Mouse (Mus musculus) limb, embryonic 10.5 days (tissue): ENCODE measurements around the gene Zfp296. TPM values are rescaled to one million over a fixed set of nuclear protein-coding genes. Genes with fewer than 3 reads are reported as not detected.
A peak's percentile ranks its signal among the peaks of the same experiment; 100 is the strongest.

Experiments used
- DNase-seq: peaks from one replicate; pipeline ENCODE4 v3.0.0-alpha.2; 2017; ENCODE audit warnings: low spot score
- H3K27ac ChIP-seq: fragments of 300-500 bp; sonication (generic); 2 replicates; pipeline ENCODE4 v1.5.1; 2016; ENCODE audit warnings: mild to moderate bottlenecking
- H3K27me3 ChIP-seq: fragments of 300-500 bp; sonication (generic); 2 replicates; pipeline ENCODE4 v1.6.1; 2016; ENCODE audit warnings: low read depth, mild to moderate bottlenecking; ENCODE audit not compliant: poor library complexity, severe bottlenecking
- H3K36me3 ChIP-seq: fragments of 300-500 bp; sonication (generic); 2 replicates; pipeline ENCODE4 v1.6.1; 2016; ENCODE audit warnings: mild to moderate bottlenecking, moderate library complexity
- H3K4me1 ChIP-seq: fragments of 300-500 bp; sonication (generic); 2 replicates; pipeline ENCODE4 v1.6.1; 2016
- H3K4me3 ChIP-seq: fragments of 300-500 bp; sonication (generic); 2 replicates; pipeline ENCODE4 v1.5.1; 2016; ENCODE audit warnings: mild to moderate bottlenecking, moderate library complexity
- H3K9me3 ChIP-seq: fragments of 300-500 bp; sonication (generic); replicated peaks from 2 replicates; pipeline ENCODE4 v1.6.1; 2016; ENCODE audit warnings: mild to moderate bottlenecking
- WGBS: fragments of 180-500 bp; shearing (Covaris S2); methylation state at CpG from one replicate; pipeline ENCODE4 v1.1.7; 2016; 5-methylcytosine and 5-hydroxymethylcytosine counted together
- polyA plus RNA-seq: library from polyadenylated mRNA; unstranded; fragments of >200 nt; fragmentation: Nextera tagmentation; extraction: Ambion mirVana; gene quantifications from 2 replicates; pipeline ENCODE4 v1.2.1, GENCODE M21; 2016

The Zfp296 gene
- polyA plus RNA-seq, 1 experiment from 2014 or later = 0.71 TPM

- 95% methylated on average over 2 of the region's 2 CpGs for WGBS
- Histone ChIP-seq H3K4me1 (peaks cover 16% of the 10 kb centered on the region), H3K4me3 (no peak overlapping the region), H3K9me3 (no peaks in the 10 kb centered on the region; the same call in 1 of the 2 replicates), H3K36me3 (peaks cover 68% of the 10 kb centered on the region), H3K27ac (no peak overlapping the region), H3K27me3 (no peaks in the 10 kb centered on the region)
- DNase-seq = no peak
Measured at GRCm38 (mm10) chr7:19565803-19566202, 11.3 kb upstream of the Zfp296 start.

- H3K36me3 ChIP-seq = peaks cover 78% of the 10 kb centered on the region
- H3K4me1 ChIP-seq = peaks cover 21% of the 10 kb centered on the region
- no peak overlapping the region for H3K4me3 ChIP-seq
- no peaks in the 10 kb centered on the region; the same call in 1 of the 2 replicates for H3K9me3 ChIP-seq
- no peak overlapping the region for H3K27ac ChIP-seq
- DNase-seq = no peak
- 94% methylated on average over 8 of the region's 8 CpGs for WGBS
- no peaks in the 10 kb centered on the region for H3K27me3 ChIP-seq
Measured at GRCm38 (mm10) chr7:19567426-19567825, 9.7 kb upstream of the Zfp296 start.

DNA sequence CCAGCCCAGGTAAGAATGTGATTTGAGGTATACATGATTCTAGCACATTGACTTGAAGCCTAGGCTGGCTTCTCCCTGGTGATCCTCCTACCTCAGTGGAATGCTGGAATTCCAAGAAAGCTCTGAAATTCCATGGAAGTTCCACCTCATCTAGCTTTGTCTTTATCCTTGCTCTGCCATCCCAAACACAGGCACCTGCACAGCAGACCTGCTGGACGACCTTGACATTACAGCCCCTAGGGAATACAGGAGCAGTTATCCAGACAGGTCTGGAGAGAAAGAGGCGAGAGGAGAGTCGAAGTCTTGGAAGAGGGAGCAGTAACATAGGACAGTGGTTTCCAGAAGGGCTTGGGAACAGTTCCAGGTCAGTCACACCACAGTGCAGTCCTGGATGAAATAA lies 7.4 kb upstream of the Zfp296 start:
- Histone ChIP-seq H3K4me1 (peaks cover 19% of the 10 kb centered on the region), H3K4me3 (no peak overlapping the region), H3K27ac (no peak overlapping the region), H3K27me3 (peaks cover 7% of the 10 kb centered on the region), H3K9me3 (no peaks in the 10 kb centered on the region), H3K36me3 (peaks cover 67% of the 10 kb centered on the region)
- no peak for DNase-seq
- 79% methylated on average over 3 of the region's 3 CpGs for WGBS

DNA sequence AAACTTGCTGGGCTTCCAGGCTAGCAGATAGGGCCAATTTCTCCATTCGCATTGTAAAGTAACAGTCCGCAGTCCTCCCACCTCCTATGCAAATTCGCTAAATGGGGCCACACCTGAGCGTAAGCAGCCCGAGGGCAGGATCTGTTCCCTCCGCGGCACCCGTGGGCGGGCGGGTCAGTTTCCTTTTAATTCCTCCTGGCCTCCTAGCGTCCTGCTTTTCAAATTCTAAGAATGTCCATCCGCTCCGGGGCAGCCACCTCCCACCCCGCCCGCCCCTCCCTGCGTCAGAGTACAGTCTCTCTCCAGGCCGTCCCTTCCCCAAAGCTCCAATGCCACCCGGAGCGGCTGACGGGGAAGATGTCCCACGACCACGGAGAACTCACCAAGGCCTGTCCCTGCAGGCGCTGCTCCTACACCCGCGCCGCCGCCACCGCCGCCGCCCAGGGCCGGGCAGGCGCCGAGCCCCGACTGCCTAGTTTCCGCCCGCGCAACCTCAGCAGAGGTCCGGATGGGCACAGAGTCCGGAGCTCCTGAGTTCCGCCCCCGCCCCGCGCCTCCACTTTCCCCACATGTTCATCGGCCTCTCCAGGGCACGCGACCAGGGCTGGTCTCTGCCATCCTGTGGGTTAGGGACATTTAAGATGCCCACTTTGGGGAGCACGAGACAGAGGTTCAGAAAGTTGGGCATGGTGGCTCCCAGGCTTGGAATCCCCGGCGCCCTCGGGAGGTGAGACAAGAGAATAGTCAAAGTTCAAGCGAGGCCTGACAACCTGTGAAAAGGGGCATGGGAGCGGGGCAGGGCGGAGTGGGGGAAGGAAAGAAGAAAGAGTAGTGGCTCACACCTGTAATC lies 3.9 kb upstream of the Zfp296 start:
- under 1% methylated on average over 53 of the region's 53 CpGs for WGBS
- no peaks in the 10 kb centered on the region for H3K9me3 ChIP-seq
- DNase-seq = peak; percentile 94
- H3K36me3 ChIP-seq = peaks cover 36% of the 10 kb centered on the region
- H3K4me3 ChIP-seq = peak overlapping the region; percentile 75
- peaks cover 42% of the 10 kb centered on the region for H3K27me3 ChIP-seq
- H3K27ac ChIP-seq = peak overlapping the region; percentile 89
- H3K4me1 ChIP-seq = peaks cover 32% of the 10 kb centered on the region

- H3K4me3 ChIP-seq = peak overlapping the region; percentile 75
- H3K9me3 ChIP-seq = no peaks in the 10 kb centered on the region
- peaks cover 32% of the 10 kb centered on the region for H3K4me1 ChIP-seq
- peaks cover 48% of the 10 kb centered on the region for H3K27me3 ChIP-seq
- H3K27ac ChIP-seq = peak overlapping the region; percentile 89
- WGBS = 20% methylated on average over 16 of the region's 16 CpGs
- H3K36me3 ChIP-seq = peaks cover 30% of the 10 kb centered on the region
- DNase-seq = no peak
Measured at GRCm38 (mm10) chr7:19573776-19574140, 3.3 kb upstream of the Zfp296 start.

DNA sequence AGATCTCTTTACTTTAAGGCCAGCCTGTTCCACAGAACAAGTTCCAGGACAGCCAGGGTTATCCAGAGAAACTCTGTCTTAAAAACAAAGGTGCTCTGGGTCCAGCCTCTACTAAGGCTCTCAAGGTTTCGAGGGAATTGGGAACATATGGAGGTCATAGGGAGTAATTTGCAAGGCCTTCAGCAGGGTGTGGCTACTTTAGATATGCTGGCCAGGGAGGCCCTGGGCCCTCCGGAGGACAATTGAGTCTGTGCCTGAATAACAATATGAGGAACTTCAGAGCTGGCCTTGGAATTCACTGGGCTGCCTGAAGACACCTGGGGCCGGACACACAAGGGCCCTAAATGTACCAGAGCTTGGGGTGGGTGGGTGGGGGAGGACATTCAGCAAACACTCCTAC lies 1.5 kb upstream of the Zfp296 start:
- Histone ChIP-seq H3K36me3 (peaks cover 25% of the 10 kb centered on the region), H3K4me1 (peaks cover 36% of the 10 kb centered on the region), H3K4me3 (no peak overlapping the region), H3K27ac (no peak overlapping the region), H3K9me3 (no peaks in the 10 kb centered on the region), H3K27me3 (peaks cover 66% of the 10 kb centered on the region)
- no peak for DNase-seq
- 53% methylated on average over 3 of the region's 3 CpGs for WGBS

- Histone ChIP-seq H3K36me3 (peaks cover 36% of the 10 kb centered on the region), H3K4me3 (peak overlapping the region; percentile 59), H3K27me3 (peaks cover 68% of the 10 kb centered on the region), H3K9me3 (no peaks in the 10 kb centered on the region), H3K4me1 (peaks cover 24% of the 10 kb centered on the region), H3K27ac (no peak overlapping the region)
- no peak for DNase-seq
- 11% methylated on average over 10 of the region's 10 CpGs for WGBS
Measured at GRCm38 (mm10) chr7:19577877-19578414, 859 bp downstream of the Zfp296 start.

DNA sequence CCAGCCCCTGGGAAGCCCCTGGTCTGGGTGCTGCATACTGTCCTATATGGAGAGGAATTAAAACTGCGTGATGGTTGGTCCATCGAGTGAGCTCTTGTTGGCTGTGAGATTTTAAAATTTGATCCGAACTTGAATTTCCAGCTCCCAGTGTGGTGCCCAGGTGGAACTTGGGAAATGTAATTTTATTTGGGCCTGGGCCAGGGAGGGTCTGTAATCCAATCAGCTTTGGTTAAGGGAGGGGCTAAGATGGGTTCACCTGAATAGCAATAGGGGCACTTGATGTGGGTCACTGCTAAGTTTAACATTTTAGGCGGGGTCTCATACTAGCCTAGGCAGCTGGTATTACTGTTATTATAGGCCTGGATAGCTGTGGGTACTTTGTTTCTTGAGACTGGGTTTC lies 1.3 kb downstream of the Zfp296 start:
- Histone ChIP-seq H3K27ac (no peak overlapping the region), H3K4me1 (peaks cover 21% of the 10 kb centered on the region), H3K9me3 (no peaks in the 10 kb centered on the region), H3K4me3 (no peak overlapping the region), H3K36me3 (peaks cover 41% of the 10 kb centered on the region), H3K27me3 (peaks cover 68% of the 10 kb centered on the region)
- 60% methylated on average over 4 of the region's 4 CpGs for WGBS
- DNase-seq = no peak

DNA sequence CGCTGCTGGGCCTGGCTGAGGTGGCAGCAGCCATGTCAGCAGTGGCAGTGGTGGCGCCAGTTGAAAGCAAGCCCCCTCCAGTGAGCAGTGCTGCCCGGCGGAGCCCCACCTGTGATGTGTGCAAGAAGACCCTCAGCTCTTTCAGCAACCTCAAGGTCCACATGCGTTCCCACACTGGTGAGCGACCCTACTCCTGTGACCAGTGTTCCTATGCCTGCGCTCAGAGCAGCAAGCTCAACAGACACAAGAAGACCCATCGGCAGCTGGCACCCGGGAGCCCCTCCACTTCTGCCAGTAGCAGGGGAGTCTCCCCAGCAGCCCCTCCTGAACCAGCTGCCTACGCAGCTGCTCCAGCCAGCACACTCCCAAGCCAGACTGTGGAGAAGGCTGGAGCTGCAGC lies 2.7 kb downstream of the Zfp296 start:
- DNase-seq = no peak
- Histone ChIP-seq H3K4me1 (peaks cover 17% of the 10 kb centered on the region), H3K9me3 (no peaks in the 10 kb centered on the region), H3K27ac (no peak overlapping the region; the same call in 1 of the 2 replicates), H3K4me3 (no peak overlapping the region), H3K36me3 (peaks cover 54% of the 10 kb centered on the region), H3K27me3 (peaks cover 60% of the 10 kb centered on the region)
- 86% methylated on average over 10 of the region's 10 CpGs for WGBS

DNA sequence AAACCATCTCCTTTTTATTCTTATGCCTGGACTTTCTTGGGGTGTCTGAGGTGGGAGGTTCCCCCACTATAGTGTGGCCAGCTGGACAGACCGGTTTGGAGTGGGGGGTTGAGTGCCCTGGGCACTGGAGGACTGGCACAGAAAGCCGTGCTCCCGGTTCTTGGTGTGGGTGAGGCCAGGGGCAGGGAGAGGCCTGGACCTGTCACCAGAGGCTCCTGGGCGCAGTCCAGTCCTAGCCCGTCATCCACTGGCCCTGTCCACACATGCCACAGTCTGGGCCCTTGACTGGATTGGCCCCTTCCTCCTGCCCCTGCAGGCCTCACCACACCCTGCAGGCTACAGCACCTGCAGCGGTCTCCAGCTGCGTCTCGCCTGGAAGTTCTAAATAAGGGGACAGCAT lies 3.5 kb downstream of the Zfp296 start:
- Histone ChIP-seq H3K4me1 (peaks cover 17% of the 10 kb centered on the region), H3K9me3 (no peaks in the 10 kb centered on the region), H3K4me3 (no peak overlapping the region), H3K36me3 (peaks cover 63% of the 10 kb centered on the region), H3K27me3 (peaks cover 51% of the 10 kb centered on the region), H3K27ac (no peak overlapping the region)
- WGBS = 87% methylated on average over 8 of the region's 8 CpGs
- no peak for DNase-seq

- Histone ChIP-seq H3K27ac (no peak overlapping the region), H3K4me1 (no peaks in the 10 kb centered on the region), H3K27me3 (no peaks in the 10 kb centered on the region), H3K9me3 (no peaks in the 10 kb centered on the region), H3K4me3 (no peak overlapping the region), H3K36me3 (peaks cover 100% of the 10 kb centered on the region)
- 71% methylated on average over 46 of the region's 46 CpGs for WGBS
- DNase-seq = no peak
Measured at GRCm38 (mm10) chr7:19586269-19586668, 9.2 kb downstream of the Zfp296 start.

GRCm38 (mm10) chr7:19589207-19589606 lies 12.1 kb downstream of the Zfp296 start:
- H3K27ac ChIP-seq = no peak overlapping the region
- H3K36me3 ChIP-seq = peaks cover 100% of the 10 kb centered on the region
- H3K9me3 ChIP-seq = no peaks in the 10 kb centered on the region
- H3K4me3 ChIP-seq = no peak overlapping the region
- H3K27me3 ChIP-seq = no peaks in the 10 kb centered on the region
- H3K4me1 ChIP-seq = no peaks in the 10 kb centered on the region
- DNase-seq = peak; percentile 68
- WGBS = 60% methylated on average over 3 of the region's 3 CpGs

DNA sequence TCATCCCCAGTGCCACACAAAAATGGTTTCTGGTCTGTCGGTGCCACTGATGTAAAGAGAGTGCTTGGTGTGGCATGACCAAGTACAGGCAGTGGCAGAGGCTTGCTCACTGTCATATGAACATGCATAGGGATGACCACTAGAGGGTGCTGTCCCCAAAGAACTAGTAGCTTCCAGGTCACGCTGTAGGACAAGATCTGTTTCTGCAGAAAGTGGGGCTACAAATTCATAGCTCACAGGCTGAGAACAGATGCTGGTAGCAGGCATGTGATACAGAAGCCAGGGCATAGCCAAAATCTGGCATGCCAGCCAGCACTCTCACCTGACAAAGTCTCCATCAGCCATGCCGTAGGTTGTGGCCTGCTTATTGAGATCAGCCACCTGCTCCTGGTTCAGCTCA lies 12.8 kb downstream of the Zfp296 start:
- peak; percentile 71 for DNase-seq
- WGBS = 68% methylated on average over 3 of the region's 3 CpGs
- no peak overlapping the region for H3K27ac ChIP-seq
- H3K27me3 ChIP-seq = no peaks in the 10 kb centered on the region
- H3K4me1 ChIP-seq = no peaks in the 10 kb centered on the region
- no peaks in the 10 kb centered on the region for H3K9me3 ChIP-seq
- H3K4me3 ChIP-seq = no peak overlapping the region
- peaks cover 100% of the 10 kb centered on the region for H3K36me3 ChIP-seq
